Mouse (Mus musculus) hindbrain, embryonic 12.5 days (tissue): ENCODE results near the gene Myt1l. TPM values are rescaled to one million over a fixed set of nuclear protein-coding genes. Genes with fewer than 3 reads are reported as not detected.

ENCODE experiments used
- ATAC-seq: fragments of 200-750 bp; cut with Nextera tagmentation; 2 replicates; pipeline ENCODE4 v1.8.0; 2017; ENCODE audit warnings: moderate TSS enrichment; ENCODE audit not compliant: low FRiP score
- H3K27ac ChIP-seq: fragments of 300-500 bp; sonication (generic); 2 replicates; pipeline ENCODE4 v1.5.1; 2016; ENCODE audit warnings: mild to moderate bottlenecking
- H3K27me3 ChIP-seq: fragments of 300-500 bp; sonication (generic); 2 replicates; pipeline ENCODE4 v1.6.1; 2016; ENCODE audit warnings: mild to moderate bottlenecking
- H3K36me3 ChIP-seq: fragments of 300-500 bp; sonication (generic); 2 replicates; pipeline ENCODE4 v1.6.1; 2016; ENCODE audit warnings: mild to moderate bottlenecking
- H3K4me1 ChIP-seq: fragments of 300-500 bp; sonication (generic); 2 replicates; pipeline ENCODE4 v1.6.1; 2016
- H3K4me2 ChIP-seq: fragments of 300-500 bp; sonication (generic); replicated peaks from 2 replicates; pipeline ENCODE4 v1.6.1; 2016; ENCODE audit warnings: mild to moderate bottlenecking
- H3K4me3 ChIP-seq: fragments of 300-500 bp; sonication (generic); 2 replicates; pipeline ENCODE4 v1.5.1; 2016; ENCODE audit warnings: mild to moderate bottlenecking
- H3K9ac ChIP-seq: fragments of 300-500 bp; sonication (generic); 2 replicates; pipeline ENCODE4 v1.6.1; 2016; ENCODE audit warnings: mild to moderate bottlenecking, moderate library complexity
- H3K9me3 ChIP-seq: fragments of 300-500 bp; sonication (generic); replicated peaks from 2 replicates; pipeline ENCODE4 v1.6.1; 2016; ENCODE audit warnings: mild to moderate bottlenecking
- WGBS: fragments of 180-500 bp; shearing (Covaris S2); methylation state at CpG from one replicate; pipeline ENCODE4 v1.1.7; 2016; 5-methylcytosine and 5-hydroxymethylcytosine counted together
- polyA plus RNA-seq: library from polyadenylated mRNA; unstranded; fragments of >200 nt; fragmentation: Nextera tagmentation; extraction: Ambion mirVana; gene quantifications from 2 replicates; pipeline ENCODE4 v1.2.1, GENCODE M21; 2016

The Myt1l gene
- polyA plus RNA-seq, 1 experiment from 2014 or later, result 58.2 TPM

DNA sequence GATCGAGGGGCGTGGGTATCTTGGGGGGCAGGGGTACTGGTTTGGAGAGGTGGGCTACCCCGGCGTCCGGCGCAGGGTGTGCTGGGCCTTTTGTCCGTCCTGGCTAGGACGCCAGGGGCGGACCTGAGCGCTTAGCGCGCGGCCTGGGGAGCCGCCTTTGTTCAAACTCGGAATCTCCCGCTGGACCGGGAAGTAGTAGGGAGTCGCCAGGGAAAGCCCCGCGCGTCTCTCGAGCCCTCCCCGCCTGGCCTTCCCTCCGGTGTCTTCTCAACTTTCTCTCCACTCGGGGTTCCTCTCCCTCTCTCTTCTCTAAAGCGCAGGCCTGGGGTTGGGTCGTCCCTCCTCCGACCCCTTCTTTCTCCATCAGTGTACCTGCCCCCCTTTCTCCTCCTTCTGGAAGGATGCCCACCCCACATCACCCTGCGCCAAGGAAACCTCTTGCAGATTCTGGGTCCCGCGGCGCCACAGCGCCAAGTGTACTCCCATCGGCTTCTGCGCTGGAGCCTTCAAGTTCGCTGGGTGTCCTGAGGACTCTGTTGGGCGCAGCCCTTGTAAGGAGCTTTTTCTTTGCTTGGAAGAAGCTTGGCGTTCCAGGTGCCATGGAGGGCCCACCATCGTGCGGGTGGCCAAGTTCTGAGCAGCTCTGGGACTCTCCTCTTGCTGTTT is 410.3 kb downstream of the Myt1l start:
- H3K9ac ChIP-seq, result peak overlapping the region; percentile 96
- peaks cover 35% of the 10 kb centered on the region for H3K4me1 ChIP-seq
- peak overlapping the region; percentile 76 for H3K4me2 ChIP-seq
- 0 out of 2 replicates have a peak, but pooled peaks cover 6% of the 10 kb centered on the region for H3K36me3 ChIP-seq
- under 1% methylated on average over 40 of the region's 40 CpGs for WGBS
- no peaks in the 10 kb centered on the region for H3K27me3 ChIP-seq
- peak overlapping the region; percentile 92 for H3K27ac ChIP-seq
- H3K4me3 ChIP-seq, result peak overlapping the region; percentile 88
- H3K9me3 ChIP-seq, result no peaks in the 10 kb centered on the region
- ATAC-seq, result peak; percentile 83

- no peaks in the 10 kb centered on the region for H3K27me3 ChIP-seq
- peak overlapping the region; percentile 88 for H3K4me3 ChIP-seq
- H3K9ac ChIP-seq, result peak overlapping the region; percentile 96
- peaks cover 37% of the 10 kb centered on the region for H3K4me1 ChIP-seq
- WGBS, result 7% methylated on average over 8 of the region's 8 CpGs
- H3K27ac ChIP-seq, result peak overlapping the region; percentile 92
- no peak for ATAC-seq
- H3K9me3 ChIP-seq, result no peaks in the 10 kb centered on the region
- H3K36me3 ChIP-seq, result 0 out of 2 replicates have a peak, but pooled peaks cover 6% of the 10 kb centered on the region
- H3K4me2 ChIP-seq, result peak overlapping the region; percentile 76
These were observed 411.1 kb downstream of the Myt1l start for GRCm38 (mm10) chr12:29939261-29939671.

GRCm38 (mm10) chr12:29942435-29942834 is 414.3 kb downstream of the Myt1l start:
- peaks cover 34% of the 10 kb centered on the region for H3K4me1 ChIP-seq
- no peaks in the 10 kb centered on the region for H3K27me3 ChIP-seq
- ATAC-seq, result no peak
- H3K4me3 ChIP-seq, result no peak overlapping the region
- no peak overlapping the region for H3K9ac ChIP-seq
- WGBS, result 87% methylated on average over 2 of the region's 2 CpGs
- H3K4me2 ChIP-seq, result no peak overlapping the region
- no peak overlapping the region for H3K27ac ChIP-seq
- no peaks in the 10 kb centered on the region for H3K9me3 ChIP-seq
- H3K36me3 ChIP-seq, result 0 out of 2 replicates have a peak, but pooled peaks cover 6% of the 10 kb centered on the region

DNA sequence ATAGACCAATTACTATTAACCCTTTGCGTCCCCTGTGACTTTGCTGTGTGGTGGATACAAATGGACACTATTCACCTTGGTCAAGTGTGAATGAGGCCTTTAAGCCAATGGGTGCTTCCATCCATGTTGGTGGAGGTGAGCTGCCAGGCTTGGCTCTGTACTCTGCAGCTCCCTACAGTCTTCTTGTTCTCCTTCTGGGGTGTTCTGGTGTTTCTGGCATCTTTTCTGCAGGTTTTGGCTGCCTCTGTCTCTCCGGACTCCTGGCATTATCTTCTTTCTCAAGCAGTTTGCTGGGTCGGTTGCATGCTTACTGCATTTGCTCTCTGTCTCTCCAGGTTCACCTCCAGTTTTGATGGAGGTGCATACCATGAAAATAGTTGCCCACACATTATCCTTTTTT is 416.5 kb downstream of the Myt1l start:
- Histone ChIP-seq H3K9ac (no peak overlapping the region), H3K9me3 (no peaks in the 10 kb centered on the region), H3K27ac (no peak overlapping the region), H3K4me3 (no peak overlapping the region), H3K36me3 (0 out of 2 replicates have a peak, but pooled peaks cover 6% of the 10 kb centered on the region), H3K4me1 (peaks cover 24% of the 10 kb centered on the region), H3K27me3 (no peaks in the 10 kb centered on the region), H3K4me2 (no peak overlapping the region)
- ATAC-seq, result no peak
- 92% methylated on average over 3 of the region's 3 CpGs for WGBS

DNA sequence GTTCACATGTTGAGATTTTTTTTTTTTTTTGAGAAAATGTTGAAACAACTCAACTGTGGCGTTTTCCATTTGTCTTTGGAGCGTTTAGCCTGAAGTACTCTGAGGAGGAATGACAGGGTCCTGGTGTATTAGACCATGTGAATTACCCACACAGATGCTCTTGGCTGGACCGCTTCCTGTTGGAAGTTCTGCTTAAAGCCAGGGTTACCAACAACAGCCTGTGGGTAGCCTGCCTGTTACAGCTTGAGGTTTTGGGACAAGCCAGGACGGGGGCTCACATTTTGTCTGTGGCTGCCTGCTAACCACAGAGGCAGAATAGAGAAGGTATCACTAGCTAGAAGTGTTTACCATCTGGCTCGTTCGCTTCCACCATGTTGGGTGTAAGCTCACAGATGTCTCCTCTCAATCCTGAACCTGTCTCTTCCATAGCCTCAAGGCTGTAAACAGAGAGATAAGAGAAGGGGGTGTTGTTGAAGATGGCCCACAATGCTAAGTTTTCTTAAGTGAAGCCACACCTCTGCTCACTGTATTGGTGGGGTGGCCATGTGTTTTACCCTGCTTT is 417.1 kb downstream of the Myt1l start:
- H3K36me3 ChIP-seq, result 0 out of 2 replicates have a peak, but pooled peaks cover 6% of the 10 kb centered on the region
- H3K27me3 ChIP-seq, result no peaks in the 10 kb centered on the region
- WGBS, result 81% methylated on average over 6 of the region's 6 CpGs
- H3K9me3 ChIP-seq, result no peaks in the 10 kb centered on the region
- H3K27ac ChIP-seq, result no peak overlapping the region
- no peak overlapping the region for H3K9ac ChIP-seq
- no peak overlapping the region for H3K4me2 ChIP-seq
- ATAC-seq, result no peak
- peaks cover 21% of the 10 kb centered on the region for H3K4me1 ChIP-seq
- no peak overlapping the region for H3K4me3 ChIP-seq

GRCm38 (mm10) chr12:29951043-29951442 is 422.9 kb downstream of the Myt1l start:
- H3K36me3 ChIP-seq, result no peaks in the 10 kb centered on the region
- no peak for ATAC-seq
- no peaks in the 10 kb centered on the region for H3K9me3 ChIP-seq
- no peaks in the 10 kb centered on the region for H3K27me3 ChIP-seq
- H3K4me1 ChIP-seq, result peaks cover 48% of the 10 kb centered on the region
- H3K4me2 ChIP-seq, result no peak overlapping the region
- no peak overlapping the region for H3K4me3 ChIP-seq
- no peak overlapping the region for H3K27ac ChIP-seq
- no peak overlapping the region for H3K9ac ChIP-seq
- WGBS, result 44% methylated on average over 6 of the region's 6 CpGs

GRCm38 (mm10) chr12:29951485-29951884 is 423.3 kb downstream of the Myt1l start:
- 87% methylated on average over 5 of the region's 5 CpGs for WGBS
- Histone ChIP-seq H3K4me2 (no peak overlapping the region), H3K9ac (no peak overlapping the region), H3K4me3 (no peak overlapping the region), H3K9me3 (no peaks in the 10 kb centered on the region), H3K36me3 (no peaks in the 10 kb centered on the region), H3K27ac (no peak overlapping the region), H3K4me1 (peaks cover 49% of the 10 kb centered on the region), H3K27me3 (no peaks in the 10 kb centered on the region)
- 0 out of 2 replicates have a peak, but pooled peaks have one; percentile 11 for ATAC-seq

DNA sequence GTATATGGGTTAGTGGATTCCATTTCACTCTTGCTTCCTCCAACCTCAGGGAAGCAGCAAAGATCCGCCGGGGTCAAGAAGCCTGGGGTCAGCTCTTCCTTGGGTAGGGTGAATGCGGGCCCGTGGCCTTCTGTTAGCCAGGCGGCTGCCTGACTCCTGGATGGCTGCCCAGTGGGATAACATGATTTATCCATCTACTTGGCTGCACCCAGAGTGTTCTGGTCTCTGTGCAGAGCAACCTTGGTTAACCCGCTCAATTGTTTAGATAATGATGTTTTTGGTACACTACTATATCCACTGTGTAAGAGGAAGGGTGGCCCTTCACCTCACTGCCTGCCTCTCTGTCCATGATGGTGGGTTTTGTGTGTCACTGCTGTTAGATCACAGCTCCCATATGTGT is 423.9 kb downstream of the Myt1l start:
- Histone ChIP-seq H3K27me3 (no peaks in the 10 kb centered on the region), H3K9ac (no peak overlapping the region), H3K4me3 (no peak overlapping the region), H3K36me3 (no peaks in the 10 kb centered on the region), H3K4me1 (peaks cover 55% of the 10 kb centered on the region), H3K9me3 (no peaks in the 10 kb centered on the region), H3K4me2 (no peak overlapping the region), H3K27ac (no peak overlapping the region)
- ATAC-seq, result no peak
- WGBS, result 80% methylated on average over 6 of the region's 6 CpGs

GRCm38 (mm10) chr12:29953999-29954398 is 425.8 kb downstream of the Myt1l start:
- Histone ChIP-seq H3K4me2 (0 out of 2 replicates have a peak overlapping the region, but pooled peaks have one; percentile 3), H3K27ac (peak overlapping the region; percentile 73), H3K36me3 (no peaks in the 10 kb centered on the region), H3K27me3 (no peaks in the 10 kb centered on the region), H3K9me3 (no peaks in the 10 kb centered on the region), H3K9ac (peak overlapping the region; percentile 14; the same call in 1 of the 2 replicates), H3K4me3 (no peak overlapping the region), H3K4me1 (peaks cover 56% of the 10 kb centered on the region)
- 43% methylated on average over 11 of the region's 11 CpGs for WGBS
- ATAC-seq, result 0 out of 2 replicates have a peak, but pooled peaks have one; percentile 37

DNA sequence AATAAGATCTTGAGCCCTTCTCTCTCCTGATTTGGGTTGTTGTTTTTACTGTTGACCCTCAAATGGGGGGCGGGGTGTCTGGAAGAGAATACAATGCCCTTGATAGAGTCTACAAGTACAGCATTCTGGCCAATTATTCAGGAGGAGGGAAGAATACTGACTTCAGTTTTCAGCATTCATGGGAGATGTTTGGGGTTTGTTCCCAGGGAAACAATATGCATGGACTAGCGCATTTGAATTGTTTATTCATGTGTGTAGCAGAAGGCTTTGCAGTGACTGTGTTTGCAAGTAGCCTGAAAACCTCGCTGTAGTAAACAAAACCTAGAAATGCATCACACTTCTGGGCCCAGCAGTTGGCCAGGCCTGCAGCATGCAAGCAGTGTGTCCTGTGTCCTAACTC is 426.3 kb downstream of the Myt1l start:
- no peak overlapping the region for H3K4me3 ChIP-seq
- peaks cover 54% of the 10 kb centered on the region for H3K4me1 ChIP-seq
- no peaks in the 10 kb centered on the region for H3K27me3 ChIP-seq
- 49% methylated on average over 3 of the region's 3 CpGs for WGBS
- H3K9ac ChIP-seq, result no peak overlapping the region
- H3K4me2 ChIP-seq, result no peak overlapping the region
- peak; percentile 47 for ATAC-seq
- peak overlapping the region; percentile 73 for H3K27ac ChIP-seq
- H3K9me3 ChIP-seq, result no peaks in the 10 kb centered on the region
- no peaks in the 10 kb centered on the region for H3K36me3 ChIP-seq

DNA sequence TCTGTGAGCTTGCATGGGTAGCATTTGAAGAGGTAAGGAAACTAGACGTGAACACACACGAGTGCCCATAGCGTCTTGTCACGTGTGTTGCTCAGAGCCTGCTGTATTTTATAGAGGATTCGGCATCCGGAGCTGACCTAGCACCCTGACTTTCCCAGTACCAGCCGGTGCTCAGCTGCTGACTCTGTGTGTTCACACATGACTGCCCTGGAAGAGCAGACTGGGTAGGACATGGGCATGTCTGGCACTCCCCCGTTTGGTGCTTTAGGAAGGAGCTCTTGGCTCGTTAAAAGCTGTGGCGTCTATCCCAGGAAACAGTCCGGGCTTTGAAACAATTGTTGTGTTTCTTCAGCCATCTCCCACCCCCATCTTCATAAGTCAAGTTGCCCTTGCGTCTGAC is 428.8 kb downstream of the Myt1l start:
- Histone ChIP-seq H3K27me3 (no peaks in the 10 kb centered on the region), H3K9me3 (no peaks in the 10 kb centered on the region), H3K36me3 (no peaks in the 10 kb centered on the region), H3K4me2 (no peak overlapping the region), H3K4me3 (no peak overlapping the region), H3K27ac (0 out of 2 replicates have a peak overlapping the region, but pooled peaks have one; percentile 23), H3K4me1 (peaks cover 50% of the 10 kb centered on the region), H3K9ac (no peak overlapping the region)
- no peak for ATAC-seq
- WGBS, result 79% methylated on average over 12 of the region's 12 CpGs

DNA sequence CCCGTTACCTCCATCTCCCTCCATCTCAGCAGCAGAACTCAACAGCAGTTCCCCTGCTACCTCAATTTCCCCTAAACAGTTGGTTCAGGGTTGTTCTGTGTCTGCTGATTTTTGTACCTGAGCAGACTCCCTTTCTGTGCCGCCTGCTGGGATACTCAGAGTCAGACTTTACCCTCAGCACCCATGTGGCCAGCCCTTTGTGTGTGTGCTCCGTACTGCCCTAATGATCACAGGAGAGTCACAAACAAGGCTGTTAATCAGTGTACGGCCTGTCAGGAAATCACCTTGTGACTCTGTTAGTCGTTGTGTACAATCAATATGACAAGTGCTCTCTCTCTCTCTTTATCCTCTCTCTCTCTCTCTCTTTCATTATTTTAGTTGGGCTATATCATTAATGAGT is 430.5 kb downstream of the Myt1l start:
- Histone ChIP-seq H3K4me3 (no peak overlapping the region), H3K27me3 (no peaks in the 10 kb centered on the region), H3K36me3 (peaks cover 3% of the 10 kb centered on the region; the same call in 1 of the 2 replicates), H3K4me2 (no peak overlapping the region), H3K27ac (no peak overlapping the region), H3K9ac (no peak overlapping the region), H3K9me3 (no peaks in the 10 kb centered on the region), H3K4me1 (peaks cover 36% of the 10 kb centered on the region)
- ATAC-seq, result no peak
- 83% methylated on average over 5 of the region's 5 CpGs for WGBS
